Mouse (Mus musculus) brain, embryonic 14.5 days (tissue): ENCODE measurements at regions not wholly inside any gene's neighbourhood (a gene's known extent, or its start where the extent isn't known, plus 50 kb on each side); places are given as distances from the start of the nearest gene placed in this dataset.

Source experiments
- DNase-seq: peaks from one replicate; pipeline ENCODE4 v3.0.0-alpha.2; 2011; ENCODE audit warnings: low read depth
- CTCF ChIP-seq: fragments of 200-500 bp; IDR thresholded peaks from 2 replicates; pipeline ENCODE4 v1.5.1; 2012; ENCODE audit warnings: inconsistent platforms, mild to moderate bottlenecking, moderate library complexity, borderline replicate concordance; ENCODE audit not compliant: insufficient read depth, insufficient read length; ENCODE audit errors: extremely low read depth
- POLR2A ChIP-seq: fragments of 200-500 bp; IDR thresholded peaks from 2 replicates; pipeline ENCODE4 v1.6.1; 2012; ENCODE audit warnings: mild to moderate bottlenecking, inconsistent platforms, borderline replicate concordance; ENCODE audit not compliant: poor library complexity, insufficient read depth, insufficient read length, severe bottlenecking; ENCODE audit errors: extremely low read depth

DNA sequence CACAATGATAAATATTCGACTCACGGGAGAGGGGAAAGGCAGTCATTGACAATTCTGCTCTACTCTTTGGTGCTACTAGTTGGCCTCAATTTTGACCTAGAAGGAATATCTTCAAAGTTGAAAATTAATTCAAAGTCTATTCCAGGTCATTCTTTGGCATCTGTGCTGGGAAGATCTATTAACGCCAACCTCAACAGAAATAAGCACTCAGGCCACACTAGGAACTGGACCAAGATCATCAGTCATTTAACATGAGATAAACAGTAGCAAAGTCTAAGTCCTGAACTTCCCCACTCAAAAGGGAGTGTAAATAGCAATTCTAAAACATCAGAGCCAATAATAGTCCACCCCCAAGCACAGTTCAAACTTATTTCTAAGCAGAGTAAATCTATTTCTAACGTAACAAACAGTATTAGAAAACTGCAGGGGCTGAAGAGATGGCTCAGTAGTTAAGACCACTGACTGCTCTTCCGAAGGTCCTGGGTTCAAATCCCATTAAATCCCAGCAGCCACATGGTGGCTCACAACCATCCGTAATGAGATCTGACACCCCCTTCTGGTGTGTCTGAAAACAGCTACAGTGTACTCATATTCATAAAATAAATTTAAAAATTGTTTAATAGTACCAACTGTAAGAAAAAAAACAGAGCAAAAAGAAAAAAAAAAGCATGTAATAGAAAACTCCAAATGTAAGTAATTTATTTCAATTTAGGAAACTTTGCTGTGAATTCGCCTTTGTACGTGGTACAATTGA lies 75.1 kb upstream of the Atp2b1 start:
- DNase-seq: no peak
- TF ChIP-seq CTCF (no peak), POLR2A (no peak)

DNA sequence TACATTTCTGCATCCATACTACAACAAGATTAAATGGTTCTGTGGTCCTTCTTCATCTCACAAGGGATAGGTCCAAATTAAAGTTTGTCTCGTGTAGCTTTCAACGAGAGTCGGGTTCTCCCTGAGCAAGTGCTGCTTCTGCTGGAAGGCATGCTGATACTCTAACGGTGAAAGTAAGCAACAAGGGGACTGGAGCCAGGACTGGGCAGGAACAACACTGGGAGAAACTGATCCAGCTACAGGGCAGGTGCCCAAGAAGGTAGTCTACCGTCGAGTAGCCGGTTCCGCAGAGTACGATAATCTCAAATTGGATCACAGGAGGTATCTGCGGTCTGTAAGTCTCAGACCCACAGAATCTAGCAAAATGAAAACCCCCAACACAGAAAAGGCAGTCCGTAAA lies 74.2 kb upstream of the Atp2b1 start:
- DNase-seq: no peak
- TF ChIP-seq CTCF (no peak), POLR2A (no peak)

DNA sequence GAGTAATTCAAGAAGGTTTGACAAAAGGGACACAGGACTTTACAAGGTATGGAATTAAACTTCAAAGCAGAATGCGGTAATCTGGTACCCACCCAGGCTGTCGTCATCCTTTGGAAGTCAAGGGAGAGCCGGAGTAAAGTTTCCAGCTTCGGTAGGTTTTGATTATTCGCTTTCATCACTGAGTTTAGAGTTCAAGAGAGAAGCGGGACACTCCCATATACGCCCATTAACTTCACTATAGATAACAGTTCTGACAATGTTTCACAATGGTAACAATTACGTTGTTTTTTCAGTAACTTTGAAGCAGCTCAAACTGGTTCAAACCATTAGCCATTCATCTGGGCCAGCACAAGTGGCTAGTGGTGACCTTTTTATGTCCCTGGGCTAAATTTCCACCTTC lies 73.8 kb upstream of the Atp2b1 start:
- TF ChIP-seq CTCF: no peak
- no peak for TF ChIP-seq POLR2A
- no peak for DNase-seq

DNA sequence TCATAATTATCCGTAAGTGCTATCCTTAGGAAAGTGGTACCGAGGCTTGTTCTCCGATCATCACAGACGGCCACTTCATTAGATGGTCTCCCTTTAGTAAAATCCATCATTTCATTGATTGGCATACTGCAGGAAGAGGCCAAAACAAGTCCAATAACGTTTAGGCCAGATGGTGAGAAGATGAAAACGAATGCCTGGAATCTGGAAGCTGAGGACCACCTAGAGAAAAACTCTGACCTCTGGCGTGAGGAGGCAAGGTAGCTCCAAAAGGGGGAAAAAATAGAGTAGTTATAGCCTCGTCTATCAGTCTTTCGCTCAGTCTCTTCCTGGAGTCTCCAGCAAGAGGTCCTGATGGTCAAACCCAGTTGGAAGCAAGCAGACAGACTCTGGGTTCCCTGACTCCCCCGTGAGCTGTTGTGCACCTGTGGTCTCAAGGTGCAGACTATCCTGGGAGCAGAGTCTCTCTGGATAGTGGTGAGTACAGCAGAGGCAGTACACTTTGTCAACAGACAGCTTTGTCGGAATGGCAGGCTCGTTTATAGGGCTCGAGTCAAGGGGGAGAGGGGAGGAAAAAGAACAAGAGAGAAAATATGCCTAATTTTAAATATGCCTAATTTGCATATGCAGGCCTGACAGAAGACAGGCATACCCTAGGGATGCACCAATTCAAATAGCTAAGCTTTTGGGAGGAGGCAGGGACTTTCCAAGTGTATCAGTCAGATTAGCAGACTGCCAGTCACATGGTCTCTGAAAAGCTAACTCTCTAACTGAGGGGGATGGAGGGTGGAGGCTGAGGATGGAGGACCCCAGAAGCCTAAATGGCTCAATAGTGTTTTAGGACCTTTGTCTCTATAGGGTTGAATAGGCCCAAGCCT lies 73.0 kb upstream of the Atp2b1 start:
- TF ChIP-seq CTCF (no peak), POLR2A (no peak)
- DNase-seq: no peak

DNA sequence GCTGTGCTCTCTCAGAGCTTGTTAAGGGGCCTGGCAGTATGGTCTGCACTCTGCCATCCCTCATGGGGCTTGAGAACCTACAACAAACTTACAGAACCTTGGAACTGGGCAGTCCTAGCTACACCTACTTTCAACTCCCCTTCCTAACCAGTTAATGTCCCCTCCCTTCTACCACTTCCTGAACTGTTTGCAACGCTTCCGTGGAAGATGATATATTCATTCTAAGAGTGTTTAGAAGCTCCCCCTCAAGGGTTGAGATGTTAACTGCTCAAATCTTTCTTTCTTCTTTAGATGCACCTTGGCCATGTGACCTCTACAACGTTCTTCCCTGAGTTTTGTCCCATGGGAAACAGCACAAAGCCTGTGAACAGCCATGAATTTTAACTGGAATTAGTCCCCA lies 72.3 kb upstream of the Atp2b1 start:
- DNase-seq: no peak
- TF ChIP-seq CTCF (no peak), POLR2A (no peak)

DNA sequence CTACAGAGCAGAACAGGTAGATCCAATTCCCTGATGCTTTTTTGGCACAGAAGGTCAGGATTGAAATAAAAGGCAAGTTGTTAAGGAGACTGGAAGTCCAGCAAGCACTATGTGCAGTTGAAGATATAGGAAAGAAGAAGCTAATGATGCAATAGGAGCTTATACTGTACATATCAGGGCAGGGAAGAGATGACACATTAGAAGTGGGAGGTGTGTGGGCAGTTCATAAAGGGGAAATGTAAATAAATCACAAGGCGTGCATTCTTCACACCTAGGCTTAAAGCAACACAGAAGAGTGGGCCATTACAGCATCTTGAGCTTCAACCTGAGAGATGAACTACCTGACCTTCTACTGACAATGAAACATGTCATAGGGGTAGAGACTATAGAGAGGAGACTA lies 71.5 kb upstream of the Atp2b1 start:
- no peak for TF ChIP-seq POLR2A
- TF ChIP-seq CTCF: no peak
- DNase-seq: no peak

DNA sequence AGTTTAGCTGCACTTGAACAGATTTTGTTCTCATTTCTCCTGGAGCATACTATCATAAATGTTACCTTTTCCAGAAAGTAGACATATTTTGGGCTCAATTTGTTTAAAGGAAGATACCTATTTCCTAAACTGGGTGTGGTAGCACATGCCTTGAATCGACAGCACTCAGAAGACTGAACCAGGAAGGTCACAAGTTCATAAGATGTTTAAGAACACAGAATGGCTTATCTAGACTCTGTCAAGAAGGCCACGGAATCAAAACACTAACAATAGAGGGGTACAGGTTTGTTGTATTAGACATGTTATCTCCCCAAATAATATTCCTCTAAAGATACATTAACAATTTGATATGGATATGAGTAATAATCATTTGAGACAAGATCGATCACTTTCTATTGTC lies 64.4 kb upstream of the Atp2b1 start:
- no peak for DNase-seq
- TF ChIP-seq POLR2A (no peak), CTCF (no peak)

DNA sequence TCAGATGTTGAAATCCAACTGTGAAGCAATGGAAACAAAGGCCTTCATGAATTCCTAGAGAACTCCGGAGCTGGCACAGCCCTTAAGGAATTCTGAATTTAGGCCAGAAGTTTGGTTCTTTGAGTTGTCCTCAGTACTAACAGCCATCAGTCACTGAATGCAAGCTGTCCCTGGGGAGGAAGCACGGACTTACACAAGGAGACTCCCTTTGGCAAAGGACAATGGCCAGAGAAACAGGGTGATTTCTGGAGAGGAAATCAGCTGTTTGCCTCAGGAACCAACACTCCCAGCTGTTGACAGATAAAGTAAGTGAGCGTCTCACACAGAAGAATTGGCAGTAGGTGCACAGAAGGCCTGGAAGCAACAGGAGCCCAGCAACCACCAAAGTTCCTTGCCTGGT lies 56.8 kb upstream of the Atp2b1 start:
- DNase-seq: peak; percentile 21
- TF ChIP-seq CTCF (no peak), POLR2A (no peak)

DNA sequence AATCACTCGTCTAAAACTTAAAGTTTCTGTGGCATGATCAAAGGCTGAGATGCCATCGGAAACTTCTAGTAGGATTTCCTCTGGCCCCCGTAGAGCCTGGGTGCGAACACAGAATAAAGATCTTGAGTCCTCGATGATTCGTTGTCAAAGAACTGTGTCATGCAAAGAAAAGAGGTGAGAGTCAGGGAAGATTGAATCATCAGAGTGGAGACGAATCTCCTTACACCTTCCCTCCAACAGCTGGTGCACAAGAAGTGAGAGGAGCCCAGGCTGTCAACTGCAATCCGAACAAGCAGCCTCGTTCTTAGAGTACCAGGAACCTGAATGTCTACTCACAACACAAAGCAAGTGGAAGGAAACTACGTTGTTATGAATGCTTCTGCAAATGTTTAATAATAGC lies 52.7 kb upstream of the Atp2b1 start:
- DNase-seq: no peak
- TF ChIP-seq CTCF (no peak), POLR2A (no peak)

DNA sequence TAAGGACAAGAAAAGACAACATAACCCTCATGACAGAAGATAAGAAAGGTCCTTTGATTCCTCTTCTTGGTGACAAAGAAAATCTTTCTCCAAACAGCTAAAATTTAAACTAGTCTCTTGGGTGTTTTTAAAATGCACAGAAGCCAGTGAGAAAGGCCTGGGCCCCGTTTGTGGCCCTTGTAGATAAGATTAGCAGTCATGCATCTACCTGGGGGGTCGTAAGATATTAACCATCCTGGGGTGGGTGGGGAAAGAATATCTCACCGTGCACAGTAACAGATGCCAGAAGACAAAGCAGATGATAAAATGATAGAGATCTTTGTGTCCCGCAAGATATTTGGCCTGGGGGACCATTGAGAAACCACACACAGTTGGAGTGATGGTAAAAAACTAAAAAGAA lies 51.5 kb upstream of the Atp2b1 start:
- TF ChIP-seq CTCF (no peak), POLR2A (no peak)
- DNase-seq: no peak

DNA sequence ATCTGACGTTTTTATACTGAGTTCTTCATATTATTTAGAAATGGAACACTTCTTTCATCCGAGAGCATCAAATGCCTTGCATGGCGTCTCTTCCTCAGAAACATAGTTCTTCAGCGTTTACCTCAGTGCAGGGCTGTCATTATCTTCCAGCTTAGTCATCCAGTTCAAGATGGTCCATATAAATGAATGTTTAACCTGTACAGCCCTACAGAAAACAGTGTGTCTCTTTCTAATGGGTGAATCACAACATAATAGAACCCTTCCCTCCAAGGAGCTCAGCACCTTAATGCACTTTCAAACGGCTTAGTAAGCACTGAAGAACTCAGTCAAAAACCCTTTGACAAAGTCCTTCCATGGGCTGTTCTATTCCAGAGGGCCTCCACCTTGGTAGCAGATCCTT lies 49.8 kb upstream of the Atp2b1 start:
- DNase-seq: no peak
- TF ChIP-seq CTCF: no peak
- TF ChIP-seq POLR2A: no peak
